Mouse (Mus musculus) neural tube, embryonic 13.5 days (tissue): Measurements from ENCODE around the gene Sox14. TPM values are rescaled to one million over a fixed set of nuclear protein-coding genes. Genes with fewer than 3 reads are reported as not detected.
A peak's percentile ranks its signal among the peaks of the same experiment; 100 is the strongest.

Experiments
- ATAC-seq: fragments of 200-750 bp; cut with Nextera tagmentation; 2 replicates; pipeline ENCODE4 v1.8.0; 2017; ENCODE audit warnings: low read depth, mild to moderate bottlenecking, moderate TSS enrichment, moderate library complexity
- H3K27ac ChIP-seq: fragments of 300-500 bp; sonication (generic); replicated peaks from 2 replicates; pipeline ENCODE4 v1.5.1; 2015; ENCODE audit warnings: moderate library complexity, mild to moderate bottlenecking, inconsistent platforms
- H3K27me3 ChIP-seq: fragments of 300-500 bp; sonication (generic); 2 replicates; pipeline ENCODE4 v1.6.1; 2015; ENCODE audit warnings: mild to moderate bottlenecking, inconsistent platforms
- H3K36me3 ChIP-seq: fragments of 300-500 bp; sonication (generic); 2 replicates; pipeline ENCODE4 v1.6.1; 2015; ENCODE audit warnings: mild to moderate bottlenecking, inconsistent platforms
- H3K4me1 ChIP-seq: fragments of 300-500 bp; sonication (generic); replicated peaks from 2 replicates; pipeline ENCODE4 v1.6.1; 2015; ENCODE audit warnings: inconsistent platforms
- H3K4me2 ChIP-seq: fragments of 300-500 bp; sonication (generic); 2 replicates; pipeline ENCODE4 v1.6.1; 2015; ENCODE audit warnings: inconsistent platforms, mild to moderate bottlenecking, moderate library complexity
- H3K4me3 ChIP-seq: fragments of 300-500 bp; sonication (generic); 2 replicates; pipeline ENCODE4 v1.5.1; 2015; ENCODE audit warnings: mild to moderate bottlenecking, inconsistent platforms
- H3K9ac ChIP-seq: fragments of 300-500 bp; sonication (generic); 2 replicates; pipeline ENCODE4 v1.6.1; 2015; ENCODE audit warnings: moderate library complexity, mild to moderate bottlenecking, inconsistent platforms
- H3K9me3 ChIP-seq: fragments of 300-500 bp; sonication (generic); 2 replicates; pipeline ENCODE4 v1.6.1; 2016; ENCODE audit warnings: inconsistent platforms
- WGBS: fragments of 180-500 bp; shearing (Covaris S2); methylation state at CpG from one replicate; pipeline ENCODE4 v1.1.7; 2015; 5-methylcytosine and 5-hydroxymethylcytosine counted together
- polyA plus RNA-seq: library from polyadenylated mRNA; unstranded; fragments of >200 nt; fragmentation: Nextera tagmentation; extraction: Ambion mirVana; gene quantifications from 2 replicates; pipeline ENCODE4 v1.2.1, GENCODE M21; 2015

Gene Sox14
- polyA plus RNA-seq, 1 experiment from 2014 or later: 11.3 TPM

DNA sequence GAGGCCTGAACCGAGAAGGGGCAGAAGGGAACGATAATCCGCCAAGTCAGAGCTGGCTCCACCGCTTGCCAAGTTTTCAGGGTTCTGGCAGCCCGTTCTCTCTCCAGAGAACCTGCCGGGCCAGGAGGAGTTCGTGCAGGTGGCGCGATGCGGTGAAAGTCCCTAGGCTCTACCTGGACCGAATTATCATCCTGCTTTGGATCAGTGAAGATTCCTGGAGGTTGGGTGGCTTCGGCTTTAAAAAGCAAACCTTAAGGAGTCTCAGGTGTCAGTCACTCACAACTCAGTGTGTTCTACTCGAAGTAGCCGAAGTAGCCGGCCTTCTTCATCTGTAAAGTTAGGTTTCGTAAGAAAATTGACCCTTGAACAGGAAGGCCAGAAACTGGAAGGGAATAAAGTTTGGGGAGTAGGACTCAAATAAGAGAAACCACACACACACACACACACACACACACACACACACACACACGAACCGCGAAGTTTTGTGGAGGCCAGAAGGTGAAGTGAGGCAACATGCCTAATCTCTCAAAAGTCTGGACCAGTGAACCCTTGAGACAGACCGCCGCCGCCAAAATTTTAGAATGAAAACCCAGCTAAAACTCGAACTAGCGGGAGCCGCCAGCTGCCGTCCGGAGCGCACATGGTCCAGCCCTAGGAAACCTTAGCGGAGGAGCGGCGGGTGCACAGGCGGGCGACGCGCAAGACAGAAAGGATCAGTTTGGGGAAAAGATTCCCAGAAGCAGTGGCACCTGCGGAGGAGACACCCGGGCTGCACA lies 5.0 kb downstream of the Sox14 start:
- H3K9me3 ChIP-seq: no peaks in the 10 kb centered on the region
- peaks cover 100% of the 10 kb centered on the region for H3K27me3 ChIP-seq
- WGBS: 1% methylated on average over 37 of the region's 37 CpGs
- no peak for ATAC-seq
- H3K4me1 ChIP-seq: peaks cover 33% of the 10 kb centered on the region
- 0 out of 2 replicates have a peak overlapping the region, but pooled peaks have one; percentile 1 for H3K4me3 ChIP-seq
- no peak overlapping the region for H3K27ac ChIP-seq
- no peaks in the 10 kb centered on the region for H3K36me3 ChIP-seq
- no peak overlapping the region for H3K9ac ChIP-seq
- H3K4me2 ChIP-seq: peak overlapping the region; percentile 7; the same call in 1 of the 2 replicates

DNA sequence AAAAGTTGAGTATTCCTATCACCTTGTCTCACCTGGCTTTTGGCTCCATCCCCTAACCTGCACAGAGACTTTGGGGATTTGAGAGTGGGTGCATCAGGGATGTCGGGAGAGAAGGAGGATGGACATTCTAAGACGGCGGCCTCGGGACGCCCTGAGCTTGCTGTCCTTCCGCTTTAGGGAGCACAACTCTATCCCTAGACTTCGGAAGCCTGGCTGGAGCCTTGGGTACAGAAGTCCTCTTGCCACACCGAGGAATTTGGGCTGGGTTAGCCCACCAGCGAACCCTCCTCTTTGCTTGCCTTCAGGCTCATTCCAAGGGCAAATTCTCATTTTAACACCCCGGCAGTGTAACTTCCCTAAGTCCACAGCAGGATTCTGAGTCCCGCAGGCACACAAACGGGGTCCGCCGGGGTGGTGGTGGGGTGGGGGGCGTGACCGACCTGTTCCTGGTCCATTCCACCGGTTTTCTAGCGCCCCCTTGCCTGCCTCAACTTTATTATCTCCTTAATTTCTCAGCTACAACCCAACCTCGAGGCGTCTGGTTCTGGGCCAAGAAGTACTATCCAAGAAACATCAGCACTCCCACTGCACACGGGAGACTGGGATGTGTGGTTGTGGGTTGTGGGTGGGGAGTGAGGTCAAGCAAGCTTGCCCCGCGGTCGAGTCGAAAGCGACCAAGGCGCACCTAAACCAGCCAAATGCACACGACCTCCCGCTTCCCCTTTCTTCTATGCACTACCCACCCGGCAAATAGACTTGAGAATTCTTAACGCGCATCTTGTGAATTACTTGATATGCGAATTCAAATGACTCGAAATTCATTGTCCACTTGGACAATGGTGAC lies 5.8 kb downstream of the Sox14 start:
- no peak overlapping the region for H3K27ac ChIP-seq
- no peak overlapping the region for H3K4me2 ChIP-seq
- H3K36me3 ChIP-seq: no peaks in the 10 kb centered on the region
- peaks cover 100% of the 10 kb centered on the region for H3K27me3 ChIP-seq
- peaks cover 26% of the 10 kb centered on the region for H3K4me1 ChIP-seq
- H3K9ac ChIP-seq: no peak overlapping the region
- no peaks in the 10 kb centered on the region for H3K9me3 ChIP-seq
- 1% methylated on average over 34 of the region's 34 CpGs for WGBS
- no peak for ATAC-seq
- H3K4me3 ChIP-seq: no peak overlapping the region

DNA sequence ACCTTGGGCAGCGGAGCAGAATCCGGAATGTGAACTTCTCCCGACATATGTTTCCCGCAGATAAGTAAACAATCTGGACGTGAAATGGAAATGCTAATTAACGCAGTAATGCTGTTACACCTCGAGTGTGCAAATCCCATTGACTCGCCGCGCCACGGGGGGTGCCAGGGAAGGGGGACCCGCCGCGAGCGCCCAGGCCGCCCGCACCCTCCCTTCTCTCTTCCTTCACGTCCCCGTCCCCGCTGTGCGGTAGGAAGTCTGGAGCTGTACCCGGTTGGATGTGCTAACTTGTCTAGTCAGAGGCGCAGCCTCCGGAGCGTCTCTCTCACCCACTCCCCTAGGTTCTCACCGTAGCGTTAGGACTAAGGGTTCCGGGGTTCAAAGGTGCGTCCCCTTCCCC lies 6.7 kb downstream of the Sox14 start:
- Histone ChIP-seq H3K36me3 (no peaks in the 10 kb centered on the region), H3K27ac (no peak overlapping the region), H3K9me3 (no peaks in the 10 kb centered on the region), H3K9ac (no peak overlapping the region), H3K27me3 (peaks cover 100% of the 10 kb centered on the region), H3K4me1 (peaks cover 24% of the 10 kb centered on the region), H3K4me2 (peak overlapping the region; percentile 43), H3K4me3 (peak overlapping the region; percentile 21)
- ATAC-seq: 0 out of 2 replicates have a peak, but pooled peaks have one; percentile 49
- 1% methylated on average over 29 of the region's 29 CpGs for WGBS

DNA sequence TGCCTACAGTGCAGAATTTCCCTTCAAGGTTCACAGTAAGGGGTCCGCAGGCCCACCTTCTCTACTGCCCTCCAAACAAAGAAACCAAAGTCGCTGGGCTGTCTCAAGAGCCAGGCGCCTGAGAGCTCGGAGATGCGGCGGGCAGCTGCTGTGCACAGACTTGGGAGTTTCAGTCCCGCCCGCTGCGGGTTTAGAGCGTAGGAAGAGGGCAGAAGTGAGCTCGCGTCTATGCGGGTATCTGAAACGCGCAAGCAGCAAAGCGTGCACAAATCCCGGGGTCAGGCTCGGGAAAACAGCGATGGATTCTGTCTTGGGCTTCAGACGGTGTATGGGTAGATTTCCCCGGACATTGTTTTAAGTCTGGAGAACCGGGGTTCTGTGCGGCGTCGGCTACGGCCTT lies 7.4 kb downstream of the Sox14 start:
- peak overlapping the region; percentile 43 for H3K4me2 ChIP-seq
- H3K9me3 ChIP-seq: no peaks in the 10 kb centered on the region
- no peak overlapping the region for H3K27ac ChIP-seq
- H3K4me3 ChIP-seq: peak overlapping the region; percentile 21
- H3K27me3 ChIP-seq: peaks cover 100% of the 10 kb centered on the region
- H3K36me3 ChIP-seq: no peaks in the 10 kb centered on the region
- under 1% methylated on average over 26 of the region's 26 CpGs for WGBS
- no peak for ATAC-seq
- peak overlapping the region; percentile 38; the same call in 1 of the 2 replicates for H3K9ac ChIP-seq
- peaks cover 24% of the 10 kb centered on the region for H3K4me1 ChIP-seq

DNA sequence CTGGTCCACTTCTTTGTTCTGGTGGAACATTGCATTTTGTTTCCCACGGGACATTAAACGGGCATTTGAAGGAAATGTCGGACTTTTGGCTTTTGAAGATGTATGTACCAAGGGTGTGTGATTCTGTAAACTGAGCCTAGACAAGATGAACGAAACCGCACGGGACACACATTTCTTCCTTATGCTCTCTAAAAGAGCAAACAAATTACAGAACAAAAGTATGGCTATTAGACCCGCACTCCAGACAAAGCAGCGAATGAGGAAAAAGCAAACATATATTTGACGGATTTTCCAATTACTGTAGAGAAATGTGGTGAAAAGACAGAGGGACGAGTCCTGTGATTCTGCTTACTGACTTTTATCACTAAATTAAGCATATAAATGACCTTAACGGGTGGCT lies 7.9 kb downstream of the Sox14 start:
- Histone ChIP-seq H3K27ac (no peak overlapping the region), H3K27me3 (peaks cover 100% of the 10 kb centered on the region), H3K9me3 (no peaks in the 10 kb centered on the region), H3K4me3 (no peak overlapping the region), H3K4me2 (0 out of 2 replicates have a peak overlapping the region, but pooled peaks have one; percentile 43), H3K9ac (no peak overlapping the region), H3K36me3 (no peaks in the 10 kb centered on the region), H3K4me1 (peaks cover 24% of the 10 kb centered on the region)
- WGBS: under 1% methylated on average over 11 of the region's 11 CpGs
- no peak for ATAC-seq

DNA sequence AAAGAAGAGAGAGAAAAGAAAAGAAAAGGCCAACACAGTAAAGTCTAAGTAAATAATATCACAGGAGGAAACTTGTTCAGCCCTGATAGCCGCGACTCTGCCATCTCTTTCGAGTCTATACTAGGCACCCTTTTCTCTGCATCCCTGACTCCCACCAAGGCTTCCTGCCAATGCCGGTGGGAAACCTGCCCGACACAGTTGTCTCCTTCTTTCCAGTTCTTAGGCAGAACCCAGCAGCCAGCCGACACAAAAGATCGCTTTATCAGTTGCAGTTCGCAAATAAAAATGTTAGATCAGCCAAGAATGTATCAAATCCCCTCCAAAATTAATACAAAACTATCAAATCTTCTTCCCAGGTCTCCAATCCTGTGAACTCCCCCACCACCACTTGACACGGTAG lies 13.0 kb downstream of the Sox14 start:
- H3K36me3 ChIP-seq: no peaks in the 10 kb centered on the region
- H3K9me3 ChIP-seq: no peaks in the 10 kb centered on the region
- no peak overlapping the region for H3K9ac ChIP-seq
- no peak overlapping the region for H3K4me2 ChIP-seq
- H3K4me3 ChIP-seq: no peak overlapping the region
- ATAC-seq: no peak
- H3K27me3 ChIP-seq: peaks cover 83% of the 10 kb centered on the region
- no peak overlapping the region for H3K27ac ChIP-seq
- H3K4me1 ChIP-seq: no peaks in the 10 kb centered on the region
- 87% methylated on average over 9 of the region's 9 CpGs for WGBS

DNA sequence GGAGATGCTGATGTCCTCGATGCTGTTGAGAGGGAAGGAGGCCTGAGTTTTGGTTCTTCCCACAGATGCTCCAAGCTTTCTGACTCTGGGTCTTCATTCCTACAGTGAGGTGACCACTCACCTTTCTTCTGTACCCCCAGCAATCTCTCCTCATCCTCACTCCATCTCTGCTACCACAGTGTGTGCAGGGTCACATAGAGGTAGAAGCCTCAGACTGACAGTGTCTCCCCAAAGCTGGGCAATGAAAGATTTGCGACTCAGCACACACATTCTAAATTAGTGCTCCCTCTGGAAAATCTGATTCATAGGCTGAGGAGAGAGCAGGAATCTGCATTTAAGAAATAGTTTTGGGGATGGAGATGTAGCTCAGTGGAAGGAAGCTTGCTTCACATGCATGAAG lies 21.5 kb downstream of the Sox14 start:
- H3K36me3 ChIP-seq: no peaks in the 10 kb centered on the region
- no peak for ATAC-seq
- no peaks in the 10 kb centered on the region for H3K4me1 ChIP-seq
- no peak overlapping the region for H3K4me3 ChIP-seq
- H3K9me3 ChIP-seq: no peaks in the 10 kb centered on the region
- H3K27me3 ChIP-seq: peaks cover 29% of the 10 kb centered on the region
- no peak overlapping the region for H3K27ac ChIP-seq
- WGBS: 79% methylated on average over 2 of the region's 2 CpGs
- no peak overlapping the region for H3K4me2 ChIP-seq
- no peak overlapping the region for H3K9ac ChIP-seq

DNA sequence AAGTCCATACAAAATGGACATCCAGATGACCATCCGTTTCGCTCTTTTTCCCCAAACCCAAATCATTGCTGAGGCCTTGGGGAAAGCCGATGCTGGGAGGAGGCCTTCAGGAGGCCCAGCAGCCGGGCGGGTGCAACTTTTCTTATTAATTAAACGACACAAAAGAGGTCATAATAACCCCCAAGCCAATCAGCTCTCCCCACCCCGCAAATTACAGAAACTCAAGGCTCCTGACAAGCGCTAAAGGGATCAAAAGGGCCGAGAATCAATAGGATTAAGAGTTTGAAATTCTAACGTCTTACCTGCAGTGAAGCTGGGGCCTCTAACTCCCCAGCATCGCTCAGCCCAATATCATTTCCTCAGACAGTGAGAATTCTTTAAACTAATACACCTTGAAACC lies 22.6 kb downstream of the Sox14 start:
- Histone ChIP-seq H3K9me3 (no peaks in the 10 kb centered on the region), H3K36me3 (no peaks in the 10 kb centered on the region), H3K4me1 (no peaks in the 10 kb centered on the region), H3K9ac (no peak overlapping the region), H3K4me3 (no peak overlapping the region), H3K27me3 (peaks cover 29% of the 10 kb centered on the region), H3K27ac (no peak overlapping the region), H3K4me2 (no peak overlapping the region)
- 58% methylated on average over 11 of the region's 11 CpGs for WGBS
- no peak for ATAC-seq

DNA sequence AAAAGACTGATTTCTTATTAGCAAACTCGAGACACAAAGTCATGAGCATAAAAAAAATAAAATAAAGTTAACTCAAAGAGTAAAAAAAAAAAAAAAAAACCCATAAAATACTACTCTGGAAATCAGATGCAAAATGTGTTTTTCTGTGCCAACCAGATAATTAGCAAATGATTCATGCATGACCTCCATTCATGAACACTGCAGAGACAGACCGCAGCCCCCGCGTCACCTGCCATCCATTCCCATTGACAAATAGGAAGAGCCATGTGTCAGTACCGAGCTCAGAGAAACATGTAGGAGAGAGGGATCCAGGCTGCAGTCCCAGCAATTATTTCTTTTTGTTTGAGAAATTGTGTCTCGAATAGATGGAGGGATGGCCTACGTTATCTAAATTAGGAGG lies 25.6 kb downstream of the Sox14 start:
- Histone ChIP-seq H3K9me3 (no peaks in the 10 kb centered on the region), H3K4me1 (no peaks in the 10 kb centered on the region), H3K36me3 (no peaks in the 10 kb centered on the region), H3K27me3 (peaks cover 23% of the 10 kb centered on the region), H3K9ac (no peak overlapping the region), H3K4me3 (no peak overlapping the region), H3K27ac (no peak overlapping the region), H3K4me2 (no peak overlapping the region)
- WGBS: 53% methylated on average over 7 of the region's 7 CpGs
- no peak for ATAC-seq

DNA sequence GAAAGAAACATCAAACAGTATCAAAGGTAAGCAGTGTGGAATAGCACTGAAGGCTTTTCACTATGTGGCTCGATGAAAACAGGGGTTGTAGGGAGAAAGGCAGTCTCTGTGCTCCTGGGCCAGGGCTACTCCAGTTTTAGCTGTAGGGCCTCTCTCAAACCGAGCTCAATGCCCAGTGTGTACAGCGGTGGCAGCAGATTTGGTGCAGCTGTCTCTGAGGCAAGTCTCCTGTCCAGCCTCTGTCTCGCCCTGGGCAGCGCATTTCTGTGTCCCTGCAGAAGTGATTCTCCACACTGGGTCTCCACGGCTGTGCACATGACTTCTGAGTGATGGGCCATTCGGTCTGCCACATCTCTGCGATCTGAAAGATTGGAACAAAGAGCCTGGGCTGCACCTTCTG lies 27.6 kb downstream of the Sox14 start:
- no peak overlapping the region for H3K4me2 ChIP-seq
- no peak for ATAC-seq
- H3K4me1 ChIP-seq: no peaks in the 10 kb centered on the region
- WGBS: 45% methylated on average over 8 of the region's 8 CpGs
- no peak overlapping the region for H3K4me3 ChIP-seq
- H3K9ac ChIP-seq: no peak overlapping the region
- H3K27me3 ChIP-seq: peaks cover 9% of the 10 kb centered on the region; the same call in 1 of the 2 replicates
- no peak overlapping the region for H3K27ac ChIP-seq
- H3K36me3 ChIP-seq: no peaks in the 10 kb centered on the region
- no peaks in the 10 kb centered on the region for H3K9me3 ChIP-seq

DNA sequence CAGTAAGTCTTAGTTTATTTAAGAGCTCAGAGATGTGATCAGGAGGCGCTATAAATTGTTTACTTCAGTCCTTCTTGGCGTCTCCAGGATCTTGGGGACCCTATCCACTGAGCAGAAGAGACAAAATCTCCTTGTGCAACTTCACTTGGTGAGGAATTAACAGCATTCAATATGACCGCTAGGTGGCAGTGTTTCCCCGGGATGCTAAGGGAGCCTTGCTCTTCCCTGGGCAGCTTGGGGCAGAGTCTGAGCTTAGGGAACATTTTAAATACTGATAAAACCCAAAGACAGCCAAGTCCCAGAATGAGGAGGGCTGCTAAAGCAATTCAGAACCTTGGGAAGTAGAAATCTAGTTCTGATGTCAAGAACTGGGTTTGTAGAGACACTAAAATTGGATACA lies 29.1 kb downstream of the Sox14 start:
- Histone ChIP-seq H3K9me3 (no peaks in the 10 kb centered on the region), H3K36me3 (no peaks in the 10 kb centered on the region), H3K4me3 (no peak overlapping the region), H3K9ac (no peak overlapping the region), H3K27ac (no peak overlapping the region), H3K27me3 (peaks cover 9% of the 10 kb centered on the region; the same call in 1 of the 2 replicates), H3K4me2 (no peak overlapping the region), H3K4me1 (no peaks in the 10 kb centered on the region)
- WGBS: 1% methylated on average over 4 of the region's 4 CpGs
- ATAC-seq: no peak

DNA sequence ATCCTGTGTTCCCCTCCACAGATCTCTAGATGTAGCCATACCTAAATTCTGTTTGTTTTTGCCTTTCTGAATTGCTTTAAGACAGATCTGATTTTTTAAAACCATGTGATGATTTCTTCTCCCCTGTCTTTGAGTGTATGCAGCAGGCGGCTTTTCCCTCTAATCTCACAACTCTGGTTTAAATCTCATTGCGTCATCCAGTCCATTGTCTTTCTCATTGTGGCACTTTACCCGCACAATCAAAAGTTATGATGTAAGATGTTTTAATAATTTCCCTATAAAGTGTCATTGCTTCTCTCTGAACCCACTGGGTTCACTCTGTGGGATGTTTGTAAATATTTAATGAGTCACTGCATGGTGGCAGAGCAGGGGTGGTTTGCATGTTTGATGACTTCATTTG lies 36.6 kb downstream of the Sox14 start:
- Histone ChIP-seq H3K27ac (no peak overlapping the region), H3K4me1 (peaks cover 13% of the 10 kb centered on the region), H3K9ac (no peak overlapping the region), H3K27me3 (no peaks in the 10 kb centered on the region), H3K9me3 (no peaks in the 10 kb centered on the region), H3K36me3 (no peaks in the 10 kb centered on the region), H3K4me3 (no peak overlapping the region), H3K4me2 (no peak overlapping the region)
- no peak for ATAC-seq
- 89% methylated on average over 3 of the region's 3 CpGs for WGBS
